Mouse (Mus musculus): Measurements from ENCODE around the gene Exph5. TPM values are rescaled to one million over a fixed set of nuclear protein-coding genes. Genes with fewer than 3 reads are reported as not detected.

The Exph5 gene
- polyA plus RNA-seq, 1 experiment from 2014 or later: 0.56 TPM

- Histone ChIP-seq H3K36me3 (ENCODE audit: control insufficient read depth, insufficient read depth, low read length) (no peaks in the 10 kb centered on the region), H3K4me3 (ENCODE audit: low read depth, low read length) (no peak overlapping the region), H3K4me1 (ENCODE audit: control insufficient read depth, insufficient read depth, low read length) (no peaks in the 10 kb centered on the region), H3K27ac (ENCODE audit: low read depth, low read length) (no peak overlapping the region), H3K27me3 (ENCODE audit: control insufficient read depth, insufficient read depth, low read length) (no peaks in the 10 kb centered on the region), H3K4me2 (ENCODE audit: low read depth) (no peak overlapping the region), H3K9ac (ENCODE audit: low read length) (no peak overlapping the region), H3K9me3 (ENCODE audit: control insufficient read depth, low read length) (no peaks in the 10 kb centered on the region)
- ATAC-seq (ENCODE audit: insufficient read depth, low FRiP score, low TSS enrichment): no peak
- 89% methylated on average over 9 of the region's 9 CpGs for WGBS
- DNase-seq (ENCODE audit: low spot score): no peak
Observed at GRCm38 (mm10) chr9:53344646-53345432, 43.4 kb downstream of the Exph5 start.

- Histone ChIP-seq H3K36me3 (ENCODE audit: control insufficient read depth, insufficient read depth, low read length) (no peaks in the 10 kb centered on the region), H3K4me3 (ENCODE audit: low read depth, low read length) (no peak overlapping the region), H3K4me1 (ENCODE audit: control insufficient read depth, insufficient read depth, low read length) (no peaks in the 10 kb centered on the region), H3K9ac (ENCODE audit: low read length) (no peak overlapping the region), H3K9me3 (ENCODE audit: control insufficient read depth, low read length) (no peaks in the 10 kb centered on the region), H3K4me2 (ENCODE audit: low read depth) (no peak overlapping the region), H3K27me3 (ENCODE audit: control insufficient read depth, insufficient read depth, low read length) (no peaks in the 10 kb centered on the region), H3K27ac (ENCODE audit: low read depth, low read length) (no peak overlapping the region)
- DNase-seq (ENCODE audit: low spot score) (no peak), ATAC-seq (ENCODE audit: insufficient read depth, low FRiP score, low TSS enrichment) (no peak)
- 16% methylated on average over 3 of the region's 3 CpGs for WGBS
Observed at GRCm38 (mm10) chr9:53345728-53346127, 44.3 kb downstream of the Exph5 start.

GRCm38 (mm10) chr9:53346402-53346801, 44.9 kb downstream of the Exph5 start:
- Histone ChIP-seq H3K9me3 (ENCODE audit: control insufficient read depth, low read length) (no peaks in the 10 kb centered on the region), H3K27me3 (ENCODE audit: control insufficient read depth, insufficient read depth, low read length) (no peaks in the 10 kb centered on the region), H3K27ac (ENCODE audit: low read depth, low read length) (no peak overlapping the region), H3K4me3 (ENCODE audit: low read depth, low read length) (no peak overlapping the region), H3K4me2 (ENCODE audit: low read depth) (no peak overlapping the region), H3K4me1 (ENCODE audit: control insufficient read depth, insufficient read depth, low read length) (no peaks in the 10 kb centered on the region), H3K36me3 (ENCODE audit: control insufficient read depth, insufficient read depth, low read length) (no peaks in the 10 kb centered on the region), H3K9ac (ENCODE audit: low read length) (no peak overlapping the region)
- ATAC-seq (ENCODE audit: insufficient read depth, low FRiP score, low TSS enrichment): no peak
- DNase-seq (ENCODE audit: low spot score): no peak
- 67% methylated on average over 6 of the region's 6 CpGs for WGBS

- Histone ChIP-seq H3K9me3 (ENCODE audit: control insufficient read depth, low read length) (no peaks in the 10 kb centered on the region), H3K4me1 (ENCODE audit: control insufficient read depth, insufficient read depth, low read length) (no peaks in the 10 kb centered on the region), H3K36me3 (ENCODE audit: control insufficient read depth, insufficient read depth, low read length) (no peaks in the 10 kb centered on the region), H3K4me2 (ENCODE audit: low read depth) (no peak overlapping the region), H3K4me3 (ENCODE audit: low read depth, low read length) (no peak overlapping the region), H3K9ac (ENCODE audit: low read length) (no peak overlapping the region), H3K27me3 (ENCODE audit: control insufficient read depth, insufficient read depth, low read length) (no peaks in the 10 kb centered on the region), H3K27ac (ENCODE audit: low read depth, low read length) (no peak overlapping the region)
- ATAC-seq (ENCODE audit: insufficient read depth, low FRiP score, low TSS enrichment): no peak
- WGBS: 68% methylated on average over 1 of the region's 1 CpGs
- DNase-seq (ENCODE audit: low spot score): no peak
Observed at GRCm38 (mm10) chr9:53349211-53349610, 47.7 kb downstream of the Exph5 start.

GRCm38 (mm10) chr9:53350331-53350730, 48.9 kb downstream of the Exph5 start:
- ATAC-seq (ENCODE audit: insufficient read depth, low FRiP score, low TSS enrichment): no peak
- no peak overlapping the region for H3K4me3 ChIP-seq (ENCODE audit: low read depth, low read length)
- H3K27me3 ChIP-seq (ENCODE audit: control insufficient read depth, insufficient read depth, low read length): no peaks in the 10 kb centered on the region
- no peak overlapping the region for H3K9ac ChIP-seq (ENCODE audit: low read length)
- H3K36me3 ChIP-seq (ENCODE audit: control insufficient read depth, insufficient read depth, low read length): no peaks in the 10 kb centered on the region
- no peaks in the 10 kb centered on the region for H3K9me3 ChIP-seq (ENCODE audit: control insufficient read depth, low read length)
- H3K4me2 ChIP-seq (ENCODE audit: low read depth): no peak overlapping the region
- no peak overlapping the region for H3K27ac ChIP-seq (ENCODE audit: low read depth, low read length)
- no peak for DNase-seq (ENCODE audit: low spot score)
- WGBS: 81% methylated on average over 2 of the region's 2 CpGs
- no peaks in the 10 kb centered on the region for H3K4me1 ChIP-seq (ENCODE audit: control insufficient read depth, insufficient read depth, low read length)

GRCm38 (mm10) chr9:53351899-53352298, 50.4 kb downstream of the Exph5 start:
- DNase-seq (ENCODE audit: low spot score): no peak
- no peak for ATAC-seq (ENCODE audit: insufficient read depth, low FRiP score, low TSS enrichment)
- Histone ChIP-seq H3K27me3 (ENCODE audit: control insufficient read depth, insufficient read depth, low read length) (no peaks in the 10 kb centered on the region), H3K27ac (ENCODE audit: low read depth, low read length) (no peak overlapping the region), H3K36me3 (ENCODE audit: control insufficient read depth, insufficient read depth, low read length) (no peaks in the 10 kb centered on the region), H3K4me2 (ENCODE audit: low read depth) (no peak overlapping the region), H3K9ac (ENCODE audit: low read length) (no peak overlapping the region), H3K9me3 (ENCODE audit: control insufficient read depth, low read length) (no peaks in the 10 kb centered on the region), H3K4me3 (ENCODE audit: low read depth, low read length) (no peak overlapping the region), H3K4me1 (ENCODE audit: control insufficient read depth, insufficient read depth, low read length) (no peaks in the 10 kb centered on the region)
- WGBS: 94% methylated on average over 6 of the region's 6 CpGs

GRCm38 (mm10) chr9:53353161-53353560, 51.7 kb downstream of the Exph5 start:
- DNase-seq (ENCODE audit: low spot score) (no peak), ATAC-seq (ENCODE audit: insufficient read depth, low FRiP score, low TSS enrichment) (no peak)
- Histone ChIP-seq H3K4me3 (ENCODE audit: low read depth, low read length) (no peak overlapping the region), H3K9ac (ENCODE audit: low read length) (no peak overlapping the region), H3K36me3 (ENCODE audit: control insufficient read depth, insufficient read depth, low read length) (no peaks in the 10 kb centered on the region), H3K4me2 (ENCODE audit: low read depth) (no peak overlapping the region), H3K27me3 (ENCODE audit: control insufficient read depth, insufficient read depth, low read length) (no peaks in the 10 kb centered on the region), H3K9me3 (ENCODE audit: control insufficient read depth, low read length) (no peaks in the 10 kb centered on the region), H3K4me1 (ENCODE audit: control insufficient read depth, insufficient read depth, low read length) (no peaks in the 10 kb centered on the region), H3K27ac (ENCODE audit: low read depth, low read length) (no peak overlapping the region)
- WGBS: 91% methylated on average over 5 of the region's 5 CpGs

- ATAC-seq (ENCODE audit: insufficient read depth, low FRiP score, low TSS enrichment): no peak
- Histone ChIP-seq H3K36me3 (ENCODE audit: control insufficient read depth, insufficient read depth, low read length) (no peaks in the 10 kb centered on the region), H3K27me3 (ENCODE audit: control insufficient read depth, insufficient read depth, low read length) (no peaks in the 10 kb centered on the region), H3K4me2 (ENCODE audit: low read depth) (no peak overlapping the region), H3K4me3 (ENCODE audit: low read depth, low read length) (no peak overlapping the region), H3K9me3 (ENCODE audit: control insufficient read depth, low read length) (no peaks in the 10 kb centered on the region), H3K4me1 (ENCODE audit: control insufficient read depth, insufficient read depth, low read length) (no peaks in the 10 kb centered on the region), H3K27ac (ENCODE audit: low read depth, low read length) (no peak overlapping the region), H3K9ac (ENCODE audit: low read length) (no peak overlapping the region)
- no peak for DNase-seq (ENCODE audit: low spot score)
- WGBS: 56% methylated on average over 14 of the region's 14 CpGs
Observed at GRCm38 (mm10) chr9:53356219-53357155, 55.0 kb downstream of the Exph5 start.

Data from neural tube, embryonic 11.5 days (tissue).